Mouse (Mus musculus): Measurements from ENCODE around the gene Ptprk.

DNA sequence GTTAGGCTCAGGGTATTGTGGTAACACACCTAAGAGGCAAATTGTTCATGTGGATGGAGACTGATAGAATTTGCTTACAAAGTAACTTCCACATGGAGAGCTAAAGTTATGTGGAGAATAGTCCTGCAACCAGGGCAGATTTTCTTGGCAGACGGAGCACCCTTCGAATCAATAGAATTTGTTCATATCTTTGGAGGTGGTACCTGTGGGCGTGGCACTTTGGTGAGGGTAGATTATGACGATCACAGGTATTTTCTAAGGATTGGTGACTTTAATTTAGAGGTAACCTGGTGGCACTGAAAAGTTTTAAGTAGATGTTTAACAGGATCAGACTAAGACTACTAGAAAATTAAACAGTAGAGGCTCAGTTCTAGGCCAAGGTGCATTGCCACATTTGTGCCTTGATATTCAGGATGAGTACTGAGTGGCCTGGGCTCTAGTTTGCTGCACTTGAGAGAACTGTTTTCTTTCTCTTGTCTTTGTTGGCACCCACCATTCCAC is 28.8 kb downstream of the Ptprk start:
- TF ChIP-seq CTCF (IDR thresholded peaks at IDR 0.05; ENCODE audit: low read depth): no peak
- TF ChIP-seq EP300 (IDR thresholded peaks at IDR 0.05; ENCODE audit: low read depth): no peak
